Mouse (Mus musculus) neural tube, embryonic 12.5 days (tissue): ENCODE results near the gene Kif6. TPM values are rescaled to one million over a fixed set of nuclear protein-coding genes. Genes with fewer than 3 reads are reported as not detected.

Experiments used
- ATAC-seq: fragments of 200-750 bp; cut with Nextera tagmentation; 2 replicates; pipeline ENCODE4 v1.8.0; 2017; ENCODE audit warnings: low read depth, mild to moderate bottlenecking, moderate TSS enrichment, moderate library complexity; ENCODE audit not compliant: low FRiP score
- H3K27ac ChIP-seq: fragments of 300-500 bp; sonication (generic); 2 replicates; pipeline ENCODE4 v1.5.1; 2016
- H3K27me3 ChIP-seq: fragments of 300-500 bp; sonication (generic); replicated peaks from 2 replicates; pipeline ENCODE4 v1.6.1; 2016; ENCODE audit warnings: mild to moderate bottlenecking
- H3K36me3 ChIP-seq: fragments of 300-500 bp; sonication (generic); 2 replicates; pipeline ENCODE4 v1.6.1; 2016; ENCODE audit warnings: mild to moderate bottlenecking
- H3K4me1 ChIP-seq: fragments of 300-500 bp; sonication (generic); 2 replicates; pipeline ENCODE4 v1.6.1; 2016
- H3K4me2 ChIP-seq: fragments of 300-500 bp; sonication (generic); replicated peaks from 2 replicates; pipeline ENCODE4 v1.6.1; 2016; ENCODE audit warnings: mild to moderate bottlenecking
- H3K4me3 ChIP-seq: fragments of 300-500 bp; sonication (generic); 2 replicates; pipeline ENCODE4 v1.5.1; 2016
- H3K9ac ChIP-seq: fragments of 300-500 bp; sonication (generic); 2 replicates; pipeline ENCODE4 v1.6.1; 2016; ENCODE audit warnings: mild to moderate bottlenecking
- H3K9me3 ChIP-seq: fragments of 300-500 bp; sonication (generic); 2 replicates; pipeline ENCODE4 v1.6.1; 2016; ENCODE audit warnings: mild to moderate bottlenecking
- WGBS: fragments of 180-500 bp; shearing (Covaris S2); methylation state at CpG from one replicate; pipeline ENCODE4 v1.1.7; 2016; 5-methylcytosine and 5-hydroxymethylcytosine counted together
- polyA plus RNA-seq: library from polyadenylated mRNA; unstranded; fragments of >200 nt; fragmentation: Nextera tagmentation; extraction: Ambion mirVana; gene quantifications from 2 replicates; pipeline ENCODE4 v1.2.1, GENCODE M21; 2016

The Kif6 gene
- polyA plus RNA-seq, 1 experiment from 2014 or later, result 3.5 TPM

- H3K9ac ChIP-seq, result no peak overlapping the region
- no peaks in the 10 kb centered on the region for H3K36me3 ChIP-seq
- H3K9me3 ChIP-seq, result no peaks in the 10 kb centered on the region
- H3K4me3 ChIP-seq, result no peak overlapping the region
- no peak overlapping the region for H3K27ac ChIP-seq
- H3K4me2 ChIP-seq, result no peak overlapping the region
- H3K27me3 ChIP-seq, result no peaks in the 10 kb centered on the region
- no peaks in the 10 kb centered on the region for H3K4me1 ChIP-seq
- WGBS, result 97% methylated on average over 2 of the region's 2 CpGs
- no peak for ATAC-seq
Observed at GRCm38 (mm10) chr17:49726206-49726605, 111.3 kb downstream of the Kif6 start.

GRCm38 (mm10) chr17:49726976-49727375 lies 112.0 kb downstream of the Kif6 start:
- no peak for ATAC-seq
- WGBS, result 93% methylated on average over 4 of the region's 4 CpGs
- no peak overlapping the region for H3K27ac ChIP-seq
- H3K9me3 ChIP-seq, result no peaks in the 10 kb centered on the region
- H3K4me1 ChIP-seq, result no peaks in the 10 kb centered on the region
- no peaks in the 10 kb centered on the region for H3K36me3 ChIP-seq
- H3K27me3 ChIP-seq, result no peaks in the 10 kb centered on the region
- no peak overlapping the region for H3K9ac ChIP-seq
- H3K4me2 ChIP-seq, result no peak overlapping the region
- no peak overlapping the region for H3K4me3 ChIP-seq

GRCm38 (mm10) chr17:49727428-49728045 lies 112.6 kb downstream of the Kif6 start:
- no peak overlapping the region for H3K4me3 ChIP-seq
- WGBS, result 96% methylated on average over 5 of the region's 5 CpGs
- no peak for ATAC-seq

GRCm38 (mm10) chr17:49729856-49730255 lies 114.9 kb downstream of the Kif6 start:
- no peak overlapping the region for H3K4me2 ChIP-seq
- H3K9ac ChIP-seq, result no peak overlapping the region
- no peaks in the 10 kb centered on the region for H3K4me1 ChIP-seq
- 89% methylated on average over 1 of the region's 1 CpGs for WGBS
- 0 out of 2 replicates have a peak, but pooled peaks cover 3% of the 10 kb centered on the region for H3K9me3 ChIP-seq
- no peak overlapping the region for H3K27ac ChIP-seq
- H3K4me3 ChIP-seq, result no peak overlapping the region
- ATAC-seq, result no peak
- H3K36me3 ChIP-seq, result no peaks in the 10 kb centered on the region
- H3K27me3 ChIP-seq, result no peaks in the 10 kb centered on the region

More at GRCm38 (mm10) chr17:49727428-49728045, 112.6 kb downstream of the Kif6 start:
- H3K4me2 ChIP-seq, result no peak overlapping the region
- H3K9me3 ChIP-seq, result no peaks in the 10 kb centered on the region
- no peak overlapping the region for H3K9ac ChIP-seq
- no peak overlapping the region for H3K27ac ChIP-seq
- H3K27me3 ChIP-seq, result no peaks in the 10 kb centered on the region
- no peaks in the 10 kb centered on the region for H3K4me1 ChIP-seq
- H3K36me3 ChIP-seq, result no peaks in the 10 kb centered on the region

GRCm38 (mm10) chr17:49732706-49733105 lies 117.8 kb downstream of the Kif6 start:
- Histone ChIP-seq H3K27me3 (no peaks in the 10 kb centered on the region), H3K9ac (no peak overlapping the region), H3K4me1 (no peaks in the 10 kb centered on the region), H3K4me2 (no peak overlapping the region), H3K4me3 (no peak overlapping the region), H3K27ac (no peak overlapping the region), H3K9me3 (0 out of 2 replicates have a peak, but pooled peaks cover 5% of the 10 kb centered on the region), H3K36me3 (no peaks in the 10 kb centered on the region)
- ATAC-seq, result no peak
- 94% methylated on average over 8 of the region's 8 CpGs for WGBS

GRCm38 (mm10) chr17:49734079-49734478 lies 119.1 kb downstream of the Kif6 start:
- Histone ChIP-seq H3K36me3 (no peaks in the 10 kb centered on the region), H3K4me3 (no peak overlapping the region), H3K4me1 (no peaks in the 10 kb centered on the region), H3K27ac (no peak overlapping the region), H3K27me3 (no peaks in the 10 kb centered on the region), H3K4me2 (no peak overlapping the region), H3K9ac (no peak overlapping the region), H3K9me3 (0 out of 2 replicates have a peak, but pooled peaks cover 5% of the 10 kb centered on the region)
- 85% methylated on average over 6 of the region's 6 CpGs for WGBS
- no peak for ATAC-seq

GRCm38 (mm10) chr17:49734776-49735175 lies 119.8 kb downstream of the Kif6 start:
- Histone ChIP-seq H3K27ac (no peak overlapping the region), H3K27me3 (no peaks in the 10 kb centered on the region), H3K4me3 (no peak overlapping the region), H3K9ac (no peak overlapping the region), H3K4me1 (no peaks in the 10 kb centered on the region), H3K9me3 (0 out of 2 replicates have a peak, but pooled peaks cover 5% of the 10 kb centered on the region), H3K4me2 (no peak overlapping the region), H3K36me3 (no peaks in the 10 kb centered on the region)
- ATAC-seq, result no peak
- WGBS, result 87% methylated on average over 2 of the region's 2 CpGs

GRCm38 (mm10) chr17:49736364-49736763 lies 121.4 kb downstream of the Kif6 start:
- H3K4me2 ChIP-seq, result no peak overlapping the region
- H3K4me1 ChIP-seq, result no peaks in the 10 kb centered on the region
- no peaks in the 10 kb centered on the region for H3K36me3 ChIP-seq
- H3K27me3 ChIP-seq, result no peaks in the 10 kb centered on the region
- no peak overlapping the region for H3K9ac ChIP-seq
- 76% methylated on average over 3 of the region's 3 CpGs for WGBS
- no peak overlapping the region for H3K4me3 ChIP-seq
- H3K27ac ChIP-seq, result no peak overlapping the region
- no peak for ATAC-seq
- 0 out of 2 replicates have a peak, but pooled peaks cover 5% of the 10 kb centered on the region for H3K9me3 ChIP-seq

- no peaks in the 10 kb centered on the region for H3K4me1 ChIP-seq
- no peak overlapping the region for H3K27ac ChIP-seq
- H3K4me3 ChIP-seq, result no peak overlapping the region
- no peak overlapping the region for H3K9ac ChIP-seq
- no peaks in the 10 kb centered on the region for H3K36me3 ChIP-seq
- H3K9me3 ChIP-seq, result 0 out of 2 replicates have a peak, but pooled peaks cover 5% of the 10 kb centered on the region
- H3K27me3 ChIP-seq, result no peaks in the 10 kb centered on the region
- WGBS, result 92% methylated on average over 6 of the region's 6 CpGs
- no peak overlapping the region for H3K4me2 ChIP-seq
- no peak for ATAC-seq
Observed at GRCm38 (mm10) chr17:49737217-49737774, 122.4 kb downstream of the Kif6 start.

- 88% methylated on average over 11 of the region's 11 CpGs for WGBS
Observed at GRCm38 (mm10) chr17:49738351-49738750, 123.4 kb downstream of the Kif6 start.

GRCm38 (mm10) chr17:49739896-49740679 lies 125.2 kb downstream of the Kif6 start:
- 88% methylated on average over 9 of the region's 9 CpGs for WGBS
- H3K4me2 ChIP-seq, result no peak overlapping the region
- no peaks in the 10 kb centered on the region for H3K9me3 ChIP-seq
- no peak overlapping the region for H3K4me3 ChIP-seq
- no peaks in the 10 kb centered on the region for H3K36me3 ChIP-seq
- ATAC-seq, result no peak
- H3K27me3 ChIP-seq, result no peaks in the 10 kb centered on the region
- no peaks in the 10 kb centered on the region for H3K4me1 ChIP-seq
- H3K9ac ChIP-seq, result no peak overlapping the region
- no peak overlapping the region for H3K27ac ChIP-seq

More at GRCm38 (mm10) chr17:49738351-49738750, 123.4 kb downstream of the Kif6 start:
- H3K27me3 ChIP-seq, result no peaks in the 10 kb centered on the region
- H3K4me3 ChIP-seq, result no peak overlapping the region
- H3K27ac ChIP-seq, result no peak overlapping the region
- no peaks in the 10 kb centered on the region for H3K36me3 ChIP-seq
- no peaks in the 10 kb centered on the region for H3K4me1 ChIP-seq
- H3K4me2 ChIP-seq, result no peak overlapping the region
- H3K9ac ChIP-seq, result no peak overlapping the region
- ATAC-seq, result no peak
- H3K9me3 ChIP-seq, result 0 out of 2 replicates have a peak, but pooled peaks cover 5% of the 10 kb centered on the region

GRCm38 (mm10) chr17:49741172-49741571 lies 126.2 kb downstream of the Kif6 start:
- Histone ChIP-seq H3K4me3 (no peak overlapping the region), H3K27ac (no peak overlapping the region), H3K9me3 (no peaks in the 10 kb centered on the region), H3K4me2 (no peak overlapping the region), H3K36me3 (no peaks in the 10 kb centered on the region), H3K4me1 (no peaks in the 10 kb centered on the region), H3K9ac (no peak overlapping the region), H3K27me3 (no peaks in the 10 kb centered on the region)
- 89% methylated on average over 4 of the region's 4 CpGs for WGBS
- no peak for ATAC-seq
